Mouse (Mus musculus) lung, adult 18-20 months (tissue): ENCODE data around the gene Nkd2.

Source experiments
- DNase-seq, 2 experiments: peaks; one replicate each; pipeline ENCODE4 v3.0.0; 2022; ENCODE audit warnings: mixed read lengths in 2 of 2

Nkd2 gene

DNA sequence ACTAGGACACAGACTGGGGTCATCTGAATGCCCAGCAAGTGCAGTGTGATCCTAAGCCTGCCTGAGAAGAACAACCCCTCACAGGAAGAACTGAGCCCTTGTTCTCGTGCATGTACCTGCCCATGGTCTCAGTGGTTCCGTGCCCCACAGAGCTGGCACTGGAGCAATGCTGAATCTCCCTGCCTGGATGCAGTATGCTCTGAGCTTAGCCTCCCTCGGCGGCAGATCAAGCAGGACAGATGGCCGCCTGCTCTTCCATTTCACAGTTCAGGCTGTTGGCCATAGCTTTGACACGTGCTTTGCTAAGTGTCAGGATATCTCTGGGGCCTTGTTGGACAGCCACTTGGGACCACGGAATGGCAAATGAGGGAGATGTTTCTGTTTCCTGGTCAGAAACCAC, 33.2 kb downstream of the Nkd2 start:
- no peak for DNase-seq

DNA sequence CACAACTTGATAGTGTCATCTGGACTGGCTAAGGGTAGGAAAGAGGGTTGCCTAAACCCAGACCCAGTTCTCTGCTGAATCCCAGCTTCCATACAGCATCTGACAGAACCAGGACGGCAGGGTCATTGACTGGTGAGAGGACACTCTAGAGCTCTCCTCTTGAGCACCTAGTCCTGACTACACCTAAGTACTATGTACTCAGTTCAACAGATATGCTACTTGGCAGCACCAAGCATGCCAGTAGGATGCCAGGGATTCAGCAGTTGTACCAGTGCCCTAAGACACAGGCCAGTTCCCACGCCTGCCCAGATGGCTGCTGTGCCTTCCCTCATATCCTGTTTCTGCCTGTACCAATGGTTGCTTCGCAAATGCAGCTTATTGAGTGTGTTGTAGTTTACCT, 34.5 kb downstream of the Nkd2 start:
- peak in 1 of 2 experiments; percentile 21 for DNase-seq

DNA sequence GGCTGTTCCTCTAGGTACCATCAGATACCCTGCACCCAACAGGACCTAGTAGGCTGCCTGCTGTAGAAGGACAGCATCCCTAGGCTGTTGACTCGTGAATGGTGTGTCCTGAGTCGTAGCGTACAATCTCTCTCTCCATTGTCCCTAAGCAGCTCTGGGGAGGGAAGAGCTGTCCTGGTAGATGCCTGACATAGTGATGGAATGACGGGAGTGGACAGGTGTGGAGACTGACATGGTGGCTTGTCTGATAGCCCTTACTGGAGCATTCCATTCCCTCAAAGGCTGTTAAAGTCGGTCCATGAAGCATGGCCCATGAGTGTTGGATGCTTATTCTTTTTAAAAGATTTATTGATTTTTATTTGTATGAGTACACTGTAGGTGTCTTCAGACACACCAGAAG, 42.5 kb downstream of the Nkd2 start:
- DNase-seq: no peak

DNA sequence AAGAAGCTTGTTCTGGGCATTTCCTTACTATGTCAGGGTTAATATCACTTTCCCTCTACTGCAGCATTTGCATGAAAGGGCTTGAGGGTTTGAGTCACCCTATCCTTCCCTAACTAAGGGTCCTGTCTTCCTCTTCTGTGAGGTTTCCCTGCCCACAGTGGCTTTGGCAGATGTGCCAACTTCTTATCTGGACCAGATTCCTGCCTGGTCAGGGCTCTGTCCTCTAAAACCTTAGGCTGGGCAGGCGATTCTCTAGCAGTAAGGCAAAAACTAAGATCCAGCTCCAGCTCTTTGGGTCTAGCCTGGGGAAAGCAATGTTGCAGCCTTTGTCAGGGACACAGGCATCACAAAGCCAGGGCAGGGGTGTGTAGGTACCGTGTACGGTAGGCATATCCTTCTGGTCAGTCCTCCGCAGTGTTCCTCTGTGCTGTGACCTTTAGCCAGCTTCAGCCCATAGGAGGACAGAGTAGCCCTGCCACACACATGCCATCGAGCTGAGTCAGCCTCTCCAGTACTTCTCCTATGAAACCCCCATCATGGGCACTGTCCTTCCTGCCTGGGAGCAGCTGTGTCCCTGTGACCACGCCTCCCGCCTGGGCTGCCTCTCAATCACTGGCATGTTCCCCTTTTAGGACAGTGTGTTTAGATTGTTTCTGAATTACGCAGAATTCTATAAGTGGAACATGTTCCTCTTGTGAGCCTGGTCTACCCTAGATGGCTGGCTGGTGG, 43.8 kb downstream of the Nkd2 start:
- peak; percentile 73 to 79 for DNase-seq

DNA sequence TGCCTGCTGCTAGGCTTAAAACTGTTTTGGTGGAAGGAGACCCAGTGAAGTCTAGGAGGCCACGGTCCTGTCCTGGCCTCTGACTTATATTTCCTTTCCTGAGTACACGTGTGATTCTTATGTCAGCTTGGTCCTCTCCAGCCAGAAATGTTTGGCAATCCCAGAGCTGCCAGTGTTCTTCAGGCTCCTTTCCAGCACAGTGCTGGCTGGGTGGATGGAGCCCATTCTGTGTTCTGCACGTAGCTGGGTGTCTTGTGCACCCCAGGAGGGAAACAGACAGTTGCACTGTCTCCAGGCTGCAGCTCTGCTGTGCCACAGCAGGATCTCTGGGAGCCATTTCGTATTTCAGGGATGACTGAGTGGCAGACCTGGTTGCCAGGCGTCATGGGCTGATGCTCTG, 48.3 kb downstream of the Nkd2 start:
- DNase-seq: no peak

DNA sequence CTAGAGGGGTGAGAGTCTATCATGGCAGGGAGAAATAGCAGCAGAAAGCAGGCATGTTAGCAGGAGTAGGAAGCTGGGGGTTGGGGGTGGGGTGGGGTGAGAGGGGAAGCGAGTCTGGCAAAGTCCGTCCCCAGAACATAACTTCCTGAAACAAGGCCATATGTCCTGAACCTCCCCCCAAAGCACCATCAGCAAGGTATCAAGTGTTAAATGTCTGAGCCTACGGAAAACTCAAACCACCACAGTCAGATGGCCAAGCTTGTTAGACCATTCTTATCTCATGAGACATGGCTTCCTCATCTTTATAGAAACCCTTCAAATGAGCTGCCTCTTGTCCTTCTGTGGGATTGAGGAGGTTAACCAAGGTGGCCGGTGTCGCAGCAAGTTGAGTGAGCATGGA, 54.3 kb downstream of the Nkd2 start:
- DNase-seq: no peak

DNA sequence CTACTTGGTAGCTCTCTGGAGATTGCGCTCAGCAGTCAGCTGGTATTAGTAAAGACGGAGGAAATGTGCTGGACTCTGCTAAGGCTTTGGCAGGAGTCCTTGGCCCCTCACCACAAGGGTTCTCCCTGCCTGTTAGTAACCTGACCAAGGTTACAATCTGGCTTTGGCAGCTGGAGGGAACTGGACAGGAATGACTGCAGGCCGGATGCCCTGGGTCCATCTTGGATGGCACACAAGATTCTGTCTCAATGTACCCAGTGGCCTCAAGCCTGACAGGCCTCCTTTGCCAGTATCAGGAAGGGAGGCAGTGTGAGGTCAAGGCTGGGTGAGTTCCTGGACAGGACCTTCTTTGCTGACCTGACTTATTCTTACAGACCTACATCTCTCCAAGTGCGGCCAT, 55.3 kb downstream of the Nkd2 start:
- no peak for DNase-seq

DNA sequence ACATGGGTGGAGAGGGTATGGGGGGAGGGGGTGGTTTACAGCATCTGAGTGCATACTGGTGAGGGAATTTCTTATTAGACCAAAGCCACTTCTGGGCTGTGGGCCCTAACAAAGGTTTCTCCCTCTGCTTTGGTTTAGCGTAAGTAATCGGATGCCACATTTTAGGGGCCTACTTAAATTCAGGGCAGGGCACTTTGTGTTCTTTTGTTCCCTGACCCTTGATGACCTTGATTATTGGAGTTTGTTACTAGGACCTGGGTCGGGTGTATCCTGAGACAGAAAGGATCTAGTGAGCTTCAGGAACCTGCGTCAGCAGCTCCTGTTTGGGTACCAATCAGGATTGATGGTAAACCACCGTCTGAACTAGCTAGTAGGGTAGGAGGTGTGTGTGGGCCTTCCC, 64.9 kb downstream of the Nkd2 start:
- DNase-seq: no peak

DNA sequence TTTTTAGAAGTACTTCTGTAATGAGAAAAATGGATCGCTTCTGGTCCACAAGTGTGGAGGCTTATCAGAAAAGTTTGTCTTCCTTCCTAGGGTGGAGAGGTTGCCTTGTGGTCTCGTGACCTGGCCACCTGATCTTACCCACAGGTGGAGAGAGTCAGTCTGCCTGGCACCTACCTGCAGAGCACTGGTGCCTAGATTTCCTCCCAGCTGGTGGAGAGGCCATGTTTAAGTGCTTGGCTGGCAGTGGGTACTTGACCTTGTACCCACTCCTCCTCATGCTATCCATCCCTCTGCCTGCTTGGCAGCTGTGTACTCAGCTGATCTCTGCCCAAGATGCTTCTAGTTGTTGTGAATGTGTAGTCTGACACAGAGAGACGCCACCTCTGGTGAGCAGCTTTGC, 69.9 kb downstream of the Nkd2 start:
- peak; percentile 52 to 62 for DNase-seq

DNA sequence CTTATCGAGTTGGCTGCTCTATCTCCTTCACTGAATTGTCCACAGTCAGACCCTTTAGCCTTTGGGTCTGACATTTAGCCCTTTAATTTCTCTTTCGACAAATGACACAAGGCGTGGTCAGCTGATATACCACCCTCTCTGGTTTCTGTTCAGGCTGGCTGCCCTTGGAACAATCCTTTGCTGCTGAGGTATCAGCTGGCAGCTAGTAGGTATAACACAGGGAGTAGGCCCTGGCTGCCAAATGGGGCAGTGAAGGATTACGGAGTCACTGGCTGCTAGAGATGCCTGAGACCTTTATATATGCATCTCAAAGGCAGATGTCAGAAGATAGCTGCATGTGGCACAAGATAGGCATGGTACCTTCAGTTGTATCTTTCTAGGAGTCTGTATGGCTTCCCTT, 71.6 kb downstream of the Nkd2 start:
- DNase-seq: no peak

DNA sequence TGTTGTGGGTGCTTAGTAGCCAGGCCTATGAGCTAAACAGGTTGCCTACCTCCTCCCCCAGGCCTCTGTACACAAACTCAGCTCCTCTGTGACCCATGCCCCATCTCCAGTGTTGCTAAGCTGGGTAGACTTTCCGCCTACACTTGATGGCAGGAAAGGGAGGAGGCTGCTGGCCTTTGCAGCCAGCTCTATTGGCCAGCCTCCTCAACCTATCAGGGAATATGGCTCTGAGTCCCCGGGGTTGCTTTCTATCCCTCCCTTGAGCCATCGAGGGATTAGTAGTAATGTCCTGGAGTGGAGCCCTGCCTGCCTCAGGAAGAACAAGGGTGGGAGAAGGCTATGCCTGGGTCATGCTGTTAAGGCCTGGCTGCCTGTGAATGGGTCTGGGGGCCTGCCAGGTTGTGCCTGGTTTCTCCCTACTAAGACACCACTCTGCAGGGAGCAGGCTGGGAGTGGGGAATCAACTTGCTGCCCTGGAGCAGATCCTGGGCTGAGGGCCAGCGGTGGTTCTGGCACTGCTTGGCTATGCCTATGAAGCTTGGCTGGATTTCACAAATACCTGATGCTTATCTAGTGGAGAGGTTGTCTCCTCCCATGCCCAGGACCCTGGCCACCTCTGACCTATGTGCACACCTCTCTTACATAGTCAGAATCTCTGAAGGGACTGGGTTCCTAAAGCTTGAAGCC, 73.8 kb downstream of the Nkd2 start:
- DNase-seq: peak; percentile 59 to 73

DNA sequence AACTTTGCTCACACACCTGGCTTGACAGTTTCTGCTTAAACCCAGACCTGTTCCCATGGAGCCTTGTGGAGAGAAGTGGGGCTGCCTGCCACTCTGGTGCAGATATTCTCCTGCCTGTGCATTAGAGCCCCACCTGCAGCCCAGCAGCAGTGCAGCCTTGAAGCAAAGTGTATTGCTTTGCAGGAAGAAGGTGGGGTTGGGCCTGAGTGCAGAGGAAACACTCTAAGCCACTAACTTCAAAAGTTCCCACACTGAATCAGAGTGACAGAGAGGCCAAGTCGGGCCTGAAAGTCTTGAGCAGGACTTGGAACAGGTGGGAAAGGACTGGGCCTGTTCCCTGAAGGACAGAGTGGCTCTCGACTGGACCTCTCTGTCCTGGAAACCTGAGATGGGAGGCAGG, 74.8 kb downstream of the Nkd2 start:
- peak; percentile 55 to 67 for DNase-seq

DNA sequence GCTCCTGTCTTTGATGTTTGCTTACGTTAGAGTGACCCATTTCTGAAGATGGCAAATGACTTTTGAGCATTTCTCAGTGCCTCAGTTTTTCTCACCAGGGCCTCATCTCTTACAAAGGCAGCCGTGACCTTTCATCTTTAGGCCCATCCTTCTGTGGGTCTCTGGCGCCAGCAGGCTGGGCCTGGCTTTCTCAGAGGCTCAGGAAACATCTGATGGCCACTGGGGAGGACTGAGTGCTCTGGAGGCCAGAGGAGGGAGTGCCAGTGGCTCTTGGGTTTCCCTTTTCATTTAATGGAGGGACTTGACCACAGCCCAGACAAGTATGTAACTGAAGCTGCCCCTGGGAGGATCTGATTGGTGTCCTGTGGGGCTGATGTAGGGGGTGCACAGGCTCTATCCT, 76.3 kb downstream of the Nkd2 start:
- DNase-seq: no peak

DNA sequence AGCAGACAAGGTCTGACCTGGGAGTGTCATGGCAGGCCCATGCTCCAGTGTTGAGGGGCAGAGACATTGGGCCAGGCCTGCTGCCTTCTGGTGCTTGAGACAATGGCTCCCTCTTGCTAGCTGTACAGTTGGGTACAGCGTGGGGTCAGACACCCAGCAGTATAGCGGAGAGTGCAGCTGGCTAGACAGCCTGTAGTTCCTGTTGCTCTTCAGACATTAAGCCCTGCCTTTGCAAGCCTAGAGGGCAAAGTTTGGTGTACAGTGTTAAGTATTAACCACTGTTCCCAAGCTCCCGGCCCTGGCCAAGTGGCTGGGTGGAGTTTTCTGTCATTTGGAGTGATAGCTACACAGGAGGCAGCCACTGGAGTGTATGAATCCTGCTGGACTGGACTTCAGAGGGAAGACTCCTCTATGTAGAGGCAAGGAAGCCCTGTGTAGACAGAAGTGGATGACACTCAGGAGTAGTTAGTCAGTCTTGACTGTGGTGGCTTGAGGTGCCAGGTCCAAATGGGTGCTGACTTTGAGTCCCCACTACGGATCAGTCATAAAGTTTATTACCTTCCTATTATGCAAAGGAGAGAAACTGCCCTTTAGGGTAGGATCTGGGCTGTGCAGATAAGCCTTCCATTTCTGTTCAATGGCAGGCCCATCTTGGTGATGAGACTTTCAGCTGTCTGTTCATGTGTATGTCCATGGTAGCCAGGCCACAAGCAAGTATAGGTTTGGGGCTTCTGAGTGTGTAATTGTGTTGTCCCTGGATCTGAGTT, 77.3 kb downstream of the Nkd2 start:
- DNase-seq: peak in 1 of 2 experiments; percentile 59
